Mouse (Mus musculus): ENCODE measurements around the gene Itk.

DNA sequence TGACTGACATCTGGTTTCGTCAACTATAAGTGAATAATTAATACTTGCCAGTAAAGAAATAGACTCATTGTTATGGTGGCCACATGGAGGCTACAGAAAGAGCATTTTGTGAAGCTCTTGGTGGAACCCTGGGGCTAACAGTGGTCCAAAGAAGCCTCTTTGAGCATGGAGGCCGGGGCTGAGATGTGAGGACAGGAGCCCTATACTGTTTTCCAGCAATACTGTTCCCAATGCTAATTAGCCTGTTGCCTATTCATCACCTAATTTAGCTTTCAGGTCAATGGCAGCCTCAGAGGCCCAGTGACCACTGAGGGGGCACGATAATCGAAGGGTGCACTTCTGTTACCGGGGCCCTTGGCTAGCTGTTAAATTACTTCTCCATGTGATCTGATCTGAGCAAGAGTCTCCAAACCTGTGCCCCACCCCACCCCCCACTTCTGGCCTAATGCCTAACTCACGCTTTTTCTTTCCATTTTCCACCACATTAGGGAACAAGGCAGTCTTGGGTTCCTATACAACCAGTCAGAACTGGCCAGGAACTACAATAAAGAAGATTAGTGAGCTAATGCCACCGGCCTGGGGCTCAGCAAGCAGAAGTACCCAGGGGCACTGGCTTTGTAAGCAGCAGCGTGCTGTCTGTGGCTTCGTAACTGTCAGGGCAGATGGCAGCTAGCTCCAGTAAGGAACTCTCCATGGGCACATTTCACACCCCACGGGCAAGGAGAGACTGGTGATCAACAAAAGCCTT is 79.3 kb downstream of the Itk start:
- no peak for TF ChIP-seq CTCF (conservative IDR thresholded peaks at IDR 0.05; ENCODE audit: insufficient read depth, insufficient read length, low read depth, low read length)
- no peak for TF ChIP-seq POLR2A (IDR thresholded peaks at IDR 0.05; ENCODE audit: low read depth, low read length)
